In the genomic region with DNA sequence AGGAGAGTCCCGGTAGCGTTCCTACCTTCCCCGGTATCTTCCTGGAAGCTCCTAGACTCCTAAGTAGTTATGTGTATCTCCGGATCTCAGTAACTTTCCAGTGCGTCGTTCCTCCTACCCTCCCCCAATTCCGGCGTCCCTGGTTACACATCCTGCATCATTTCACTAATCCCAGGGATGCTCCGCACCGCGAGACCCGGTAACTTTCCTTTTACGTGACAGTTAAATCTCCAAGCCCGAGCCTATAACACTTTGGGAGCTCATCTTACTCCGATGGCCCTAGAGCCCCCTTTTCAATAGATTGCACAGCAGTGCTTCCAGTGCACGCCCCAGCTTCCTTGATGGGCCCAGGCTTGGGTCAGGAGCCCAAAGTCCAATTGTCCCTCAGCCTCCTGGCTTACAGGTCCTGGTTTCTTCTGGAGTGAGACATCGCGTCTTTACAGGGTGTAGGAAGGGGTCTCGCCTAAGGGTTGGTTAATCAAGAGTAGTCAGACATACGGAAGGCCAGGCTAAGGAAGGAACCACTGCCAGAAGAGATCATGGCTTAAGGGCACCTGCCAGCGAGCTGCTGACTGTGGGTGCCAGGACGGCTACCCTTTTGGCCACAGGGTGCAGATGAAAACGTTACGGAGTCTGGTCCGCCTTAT, we compare ENCODE assay signal across 1 mouse cellular context.
TF ChIP-seq lines count a peak whose summit lies in the region.

No protein-coding gene starts in this region.

TF ChIP-seq in CH12.LX, 34 proteins besides CTCF, POLR2A, EP300 and RAD21:
- TF ChIP-seq MAZ (IDR thresholded peaks at IDR 0.05; ENCODE audit: low read depth, low read length) = no peak
- no peak for TF ChIP-seq MAFK (IDR thresholded peaks at IDR 0.05; ENCODE audit: insufficient replicate concordance, low read length)
- TF ChIP-seq TCF12 (IDR thresholded peaks at IDR 0.05; ENCODE audit: low read depth, low read length) = no peak
- no peak for TF ChIP-seq MAX (IDR thresholded peaks at IDR 0.05; ENCODE audit: low read length)
- TF ChIP-seq ETS1 (conservative IDR thresholded peaks at IDR 0.05; ENCODE audit: low read depth, low read length) = no peak
- TF ChIP-seq TBP (conservative IDR thresholded peaks at IDR 0.05; ENCODE audit: low read depth, low read length) = no peak
- TF ChIP-seq UBTF (IDR thresholded peaks at IDR 0.05; ENCODE audit: low read depth, low read length) = no peak
- no peak for TF ChIP-seq ZMIZ1 (IDR thresholded peaks at IDR 0.05; ENCODE audit: low read depth, low read length)
- TF ChIP-seq KAT2A (IDR thresholded peaks at IDR 0.05; ENCODE audit: insufficient replicate concordance, low read length) = no peak
- TF ChIP-seq E2F4 (IDR thresholded peaks at IDR 0.05; ENCODE audit: insufficient replicate concordance, low read depth, low read length) = no peak
- no peak for TF ChIP-seq MYC (IDR thresholded peaks at IDR 0.05; ENCODE audit: low read depth, low read length)
- TF ChIP-seq ZC3H11A (IDR thresholded peaks at IDR 0.05; ENCODE audit: low read depth, low read length) = no peak
- peak; percentile 59; the same call in 1 of the 2 replicates for TF ChIP-seq CHD2 (IDR thresholded peaks at IDR 0.05; ENCODE audit: low read length)
- TF ChIP-seq USF1 (IDR thresholded peaks at IDR 0.05; ENCODE audit: low read depth, low read length) = no peak
- TF ChIP-seq RCOR1 (conservative IDR thresholded peaks at IDR 0.05; ENCODE audit: low read depth, low read length) = no peak
- TF ChIP-seq ELF1 (IDR thresholded peaks at IDR 0.05; ENCODE audit: low read depth, low read length) = 0 out of 2 replicates have a peak, but pooled peaks have one; percentile 6
- 0 out of 2 replicates have a peak, but pooled peaks have one; percentile 32 for TF ChIP-seq MEF2A (IDR thresholded peaks at IDR 0.05; ENCODE audit: borderline replicate concordance, low read depth, low read length)
- no peak for TF ChIP-seq JUN (IDR thresholded peaks at IDR 0.05; ENCODE audit: insufficient read depth, low read depth, low read length)
- TF ChIP-seq SMC3 (IDR thresholded peaks at IDR 0.05; ENCODE audit: low read depth, low read length) = no peak
- TF ChIP-seq USF2 (conservative IDR thresholded peaks at IDR 0.05; ENCODE audit: low read depth, low read length) = no peak
- no peak for TF ChIP-seq JUND (conservative IDR thresholded peaks at IDR 0.05; ENCODE audit: low read depth, low read length)
- no peak; the same call in 1 of the 2 replicates for TF ChIP-seq NELFE (IDR thresholded peaks at IDR 0.05; ENCODE audit: low read depth, low read length)
- no peak for TF ChIP-seq NRF1 (IDR thresholded peaks at IDR 0.05; ENCODE audit: low read depth, low read length)
- no peak; the same call in 1 of the 2 replicates for TF ChIP-seq SIN3A (IDR thresholded peaks at IDR 0.05; ENCODE audit: low read length)
- TF ChIP-seq MXI1 (IDR thresholded peaks at IDR 0.05; ENCODE audit: low read depth, low read length) = peak; percentile 14; the same call in 1 of the 2 replicates
- TF ChIP-seq IRF4 (IDR thresholded peaks at IDR 0.05; ENCODE audit: low read depth, low read length) = no peak
- TF ChIP-seq BHLHE40 (IDR thresholded peaks at IDR 0.05; ENCODE audit: low read depth, low read length) = no peak
- TF ChIP-seq CHD1 (IDR thresholded peaks at IDR 0.05; ENCODE audit: low read depth, low read length) = 0 out of 2 replicates have a peak, but pooled peaks have one; percentile 12
- TF ChIP-seq ZNF384 (IDR thresholded peaks at IDR 0.05; ENCODE audit: low read depth, low read length) = no peak
- no peak for TF ChIP-seq GABPA (IDR thresholded peaks at IDR 0.05; ENCODE audit: insufficient replicate concordance, low read depth, low read length)
- TF ChIP-seq ZKSCAN1 (IDR thresholded peaks at IDR 0.05; ENCODE audit: borderline replicate concordance, low read depth, low read length) = no peak
- TF ChIP-seq HCFC1 (IDR thresholded peaks at IDR 0.05; ENCODE audit: low read depth, low read length) = no peak; the same call in 1 of the 2 replicates
- no peak for TF ChIP-seq POLR2AphosphoS2 (IDR thresholded peaks at IDR 0.05; ENCODE audit: low read depth, low read length)
- no peak for TF ChIP-seq PAX5 (IDR thresholded peaks at IDR 0.05; ENCODE audit: low read length)
